Mouse (Mus musculus) yolk sac, embryonic 10.5 days (tissue): ENCODE measurements around the gene Syna.

ENCODE experiments used
- DNase-seq: peaks from one replicate; pipeline ENCODE4 v3.0.0-alpha.2; 2017; ENCODE audit warnings: low spot score

The Syna gene

DNA sequence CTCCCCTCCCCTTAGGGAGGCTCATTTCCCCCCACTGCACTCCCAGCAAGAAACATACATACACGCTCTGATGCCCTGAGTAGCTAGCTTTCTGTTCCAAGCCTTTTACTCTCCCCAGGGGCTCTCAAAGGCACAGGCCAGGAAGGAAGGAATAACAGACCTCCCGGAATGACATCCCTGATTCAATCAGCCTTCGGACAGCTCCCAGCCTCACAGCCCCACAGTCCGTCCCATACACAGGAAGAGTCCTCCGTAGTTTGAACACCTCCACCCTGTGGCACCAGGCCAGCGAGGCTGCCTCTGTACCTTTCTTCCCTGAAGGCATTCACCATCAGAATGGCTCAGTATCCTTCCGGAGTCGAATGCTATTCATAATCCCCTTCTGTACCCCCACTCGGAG, 31.5 kb downstream of the Syna start:
- no peak for DNase-seq

GRCm38 (mm10) chr5:134525971-134526711, 33.8 kb downstream of the Syna start:
- no peak for DNase-seq

DNA sequence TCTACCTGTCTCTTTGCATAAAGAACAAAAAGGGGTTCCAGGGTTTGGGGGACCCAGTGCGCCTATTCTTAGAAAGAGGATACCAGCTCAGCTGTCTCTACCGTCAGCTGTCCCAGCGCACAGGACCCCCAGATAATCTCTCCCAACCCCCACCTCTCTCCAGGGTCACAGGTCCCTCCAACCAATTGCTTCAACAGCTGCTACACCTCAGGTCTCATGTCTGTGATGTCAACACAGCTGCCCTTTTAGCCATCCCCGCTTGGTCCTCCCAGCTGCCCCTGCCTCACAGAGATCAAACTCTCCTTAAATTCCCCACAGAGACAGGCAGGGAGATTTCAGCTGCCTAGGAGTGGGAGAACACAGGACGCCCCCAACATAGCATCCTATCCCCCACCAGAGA, 36.2 kb downstream of the Syna start:
- DNase-seq, result no peak

DNA sequence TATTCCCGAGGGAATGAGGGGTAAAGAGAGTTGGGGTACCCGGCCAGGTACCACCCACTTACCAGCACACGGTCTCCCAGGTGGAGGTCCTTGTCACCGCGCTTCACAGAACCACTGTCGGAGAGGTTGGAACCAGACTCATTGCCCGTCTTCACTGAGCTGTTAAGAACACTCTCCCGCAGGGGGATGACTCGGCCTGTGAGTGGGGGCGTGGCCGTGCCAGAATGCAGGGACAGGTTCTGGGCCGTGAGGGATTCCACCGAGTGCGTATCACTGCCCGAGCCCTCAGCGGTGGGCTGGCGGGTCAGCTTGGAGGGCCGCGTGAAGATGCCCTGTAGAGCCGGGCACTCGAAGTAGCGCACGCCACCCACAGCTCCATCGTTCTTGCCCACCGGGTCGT, 37.4 kb downstream of the Syna start:
- DNase-seq, result no peak

GRCm38 (mm10) chr5:134521806-134522205, 38.2 kb downstream of the Syna start:
- DNase-seq, result no peak

DNA sequence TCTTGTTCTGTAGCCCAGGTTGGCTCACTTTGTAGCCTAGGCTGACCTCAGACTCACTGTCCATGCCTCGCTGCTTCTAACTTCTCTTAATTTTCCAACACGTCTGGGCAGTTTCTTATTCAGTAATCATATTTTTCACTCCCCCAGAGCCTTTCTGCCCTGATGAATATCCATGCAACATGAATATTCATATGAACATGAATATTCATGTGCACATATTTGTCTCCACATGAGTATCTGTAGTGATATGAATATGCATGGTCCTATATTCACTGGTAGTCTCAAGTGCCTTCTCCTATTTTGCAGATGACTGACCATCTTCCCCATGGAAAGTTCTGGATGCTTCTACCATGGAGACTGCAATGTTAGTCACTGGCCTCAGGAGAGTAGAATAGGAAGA, 38.8 kb downstream of the Syna start:
- DNase-seq, result no peak

GRCm38 (mm10) chr5:134520120-134520519, 39.9 kb downstream of the Syna start:
- no peak for DNase-seq

DNA sequence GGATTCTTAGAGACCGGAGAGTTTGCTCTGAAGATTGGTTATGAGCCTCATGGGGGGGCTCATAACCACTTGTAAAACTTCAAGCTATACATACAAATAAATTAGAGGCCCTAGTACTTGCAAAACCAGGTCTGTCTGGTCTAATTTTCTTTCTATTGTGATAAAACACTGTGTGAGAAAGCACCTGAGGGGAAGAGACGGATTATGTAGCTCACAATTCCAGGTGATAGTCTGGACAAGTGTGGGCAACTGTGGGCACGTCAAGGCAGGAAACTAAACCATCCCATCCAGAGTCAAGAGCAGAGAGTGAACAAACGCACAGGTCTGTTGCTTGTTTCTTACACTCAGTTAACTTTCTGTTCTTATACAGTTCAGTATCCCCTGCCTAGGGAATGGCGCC, 40.5 kb downstream of the Syna start:
- DNase-seq, result no peak

GRCm38 (mm10) chr5:134512086-134512485, 47.9 kb downstream of the Syna start:
- DNase-seq, result no peak

DNA sequence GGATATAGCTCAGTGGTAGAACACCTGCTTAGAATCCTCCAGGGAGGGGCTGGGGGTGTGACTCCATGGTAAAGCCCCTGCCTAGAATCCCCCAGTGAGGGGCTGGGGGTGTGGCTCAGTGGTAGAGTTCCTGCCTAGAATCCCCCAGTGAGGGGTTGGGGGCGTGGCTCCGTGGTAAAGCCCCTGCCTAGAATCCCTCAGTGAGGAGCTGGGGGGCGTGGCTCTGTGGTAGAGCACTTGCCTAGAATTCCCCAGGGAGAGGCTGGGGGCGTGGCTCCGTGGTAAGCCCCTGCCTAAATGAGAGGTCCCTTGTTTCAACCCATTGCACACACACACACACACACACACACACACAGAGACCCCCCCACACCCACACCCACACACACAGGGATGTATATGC, 49.7 kb downstream of the Syna start:
- DNase-seq, result no peak

DNA sequence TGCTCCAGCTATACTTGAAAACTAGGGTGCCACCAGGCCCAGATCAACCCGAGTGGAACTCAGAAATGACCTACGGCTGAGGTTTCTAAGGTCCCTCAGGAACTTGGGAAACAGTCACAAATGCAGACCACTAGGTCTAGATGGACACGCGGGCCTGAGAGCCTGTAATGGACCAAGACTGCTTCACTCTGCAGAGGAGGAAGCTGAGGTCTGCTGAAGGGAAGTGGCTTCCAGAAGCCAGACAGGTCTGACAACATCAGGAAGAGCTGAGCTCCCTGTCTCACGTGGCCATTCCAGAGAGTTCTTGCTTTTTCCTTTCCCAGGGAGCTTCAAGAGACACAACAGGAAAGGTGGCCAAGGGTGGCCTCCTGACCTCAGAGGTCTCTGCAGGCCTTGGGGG, 51.0 kb downstream of the Syna start:
- no peak for DNase-seq
